Comparison of ENCODE assay signal across 11 mouse cellular contexts in the genomic region with DNA sequence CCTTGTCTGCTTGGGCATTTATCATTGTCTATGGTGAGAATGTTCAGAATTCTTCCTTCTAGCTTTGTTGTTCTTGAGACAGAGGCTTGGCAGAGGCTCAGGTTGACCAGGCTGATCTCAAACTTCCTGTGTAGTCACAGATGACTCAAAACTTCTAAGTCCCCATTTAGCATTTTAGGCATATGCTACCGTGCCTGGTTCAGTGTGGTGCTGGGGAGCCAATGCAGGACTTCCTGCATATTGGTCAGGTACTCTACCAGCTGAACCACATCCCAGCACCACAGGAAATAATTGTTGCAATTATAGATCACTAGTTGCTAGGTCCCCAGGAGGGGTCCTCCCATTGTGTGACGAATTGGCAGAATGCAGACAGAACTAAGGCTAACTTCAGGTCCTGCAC. TPM values are rescaled to one million over a fixed set of nuclear protein-coding genes. Genes with fewer than 3 reads are reported as not detected.
DNase-seq lines count a peak whose midpoint lies in the region; ATAC-seq and TF ChIP-seq lines count a peak whose summit lies in the region.
"Had no signal": no experiment of that assay in that cellular context is flagged by ENCODE, and none has a peak within 500 bp of the region (broad histone marks: within the 10 kb centered on the region; RNA-seq: fewer than 3 reads in every experiment).

No protein-coding gene starts in this region.

- H3K9ac ChIP-seq in midbrain, postnatal 0 days (replicated peaks; ENCODE audit: low read length, poor library complexity, severe bottlenecking) = no peak overlapping the region
- H3K9ac ChIP-seq: forebrain, embryonic 13.5 days; liver, embryonic 13.5 days had no signal

- no peak for TF ChIP-seq CTCF in kidney, adult 2 months (conservative IDR thresholded peaks at IDR 0.05; ENCODE audit: insufficient read depth, insufficient read length, low read depth, low read length)
- no peak for TF ChIP-seq CTCF in midbrain, postnatal 0 days (IDR thresholded peaks at IDR 0.05)

- H3K4me3 ChIP-seq in kidney, adult 2 months (ENCODE audit: insufficient read depth, low read depth, low read length) = no peak overlapping the region
- H3K4me3 ChIP-seq in midbrain, postnatal 0 days (ENCODE audit: low read depth, low read length) = no peak overlapping the region
- H3K4me3 ChIP-seq: forebrain, embryonic 13.5 days; liver, embryonic 13.5 days had no signal

- TF ChIP-seq POLR2A in kidney, adult 2 months (IDR thresholded peaks at IDR 0.05; ENCODE audit: low read depth, low read length) = no peak

- no peaks in the 10 kb centered on the region for H3K9me3 ChIP-seq in midbrain, postnatal 0 days (ENCODE audit: low read length)
- H3K9me3 ChIP-seq: forebrain, embryonic 13.5 days; liver, embryonic 13.5 days had no signal

- 68% methylated on average over 2 of the region's 2 CpGs for WGBS in kidney, adult 2 months
- 78% methylated on average over 2 of the region's 2 CpGs for WGBS in midbrain, postnatal 0 days

- ATAC-seq in inflammation-experienced regulatory T-cells, adult 6 months = peak; percentile 80
- ATAC-seq in midbrain, postnatal 0 days (ENCODE audit: low FRiP score) = no peak
- ATAC-seq: forebrain, embryonic 13.5 days; midbrain, embryonic 16.5 days had no signal

- no peaks in the 10 kb centered on the region for H3K27me3 ChIP-seq in kidney, adult 2 months (replicated peaks; ENCODE audit: control insufficient read depth, insufficient read depth, low read length)
- H3K27me3 ChIP-seq in midbrain, postnatal 0 days (ENCODE audit: insufficient read depth, low read length) = no peaks in the 10 kb centered on the region
- H3K27me3 ChIP-seq: forebrain, embryonic 13.5 days; liver, embryonic 13.5 days had no signal

- H3K4me2 ChIP-seq in midbrain, postnatal 0 days (ENCODE audit: low read depth, low read length, poor library complexity, severe bottlenecking) = no peak overlapping the region
- H3K4me2 ChIP-seq: forebrain, embryonic 13.5 days; liver, embryonic 13.5 days had no signal

- peak; percentile 60 for DNase-seq in kidney, adult 2 months
- no peak for DNase-seq in kidney, adult 8-10 months
- peak; percentile 56 for DNase-seq in 3134 (ENCODE audit: extremely low read depth, insufficient read length, low spot score)
- DNase-seq in CD4-positive helper T cell, adult 2 months (ENCODE audit: low read depth, low spot score) = peak; percentile 82
- DNase-seq in midbrain, postnatal 0 days (ENCODE audit: low spot score) = no peak
- no peak for DNase-seq in thymus, postnatal 14 days
- DNase-seq: liver, embryonic 13.5 days; right cerebral cortex, adult 18-20 months had no signal

- no peak overlapping the region for H3K27ac ChIP-seq in kidney, adult 2 months (ENCODE audit: insufficient read depth, low read depth, low read length)
- H3K27ac ChIP-seq in midbrain, postnatal 0 days (ENCODE audit: low read depth, low read length) = no peak overlapping the region
- H3K27ac ChIP-seq: forebrain, embryonic 13.5 days; liver, embryonic 13.5 days had no signal

- peaks cover 17% of the 10 kb centered on the region for H3K4me1 ChIP-seq in kidney, adult 2 months (ENCODE audit: control insufficient read depth, insufficient read depth, low read length)
- no peaks in the 10 kb centered on the region for H3K4me1 ChIP-seq in midbrain, postnatal 0 days (ENCODE audit: insufficient read depth, low read length)

- H3K36me3 ChIP-seq in kidney, adult 2 months (ENCODE audit: control insufficient read depth, insufficient read depth, low read length) = no peaks in the 10 kb centered on the region
- 0 out of 2 replicates have a peak, but pooled peaks cover 6% of the 10 kb centered on the region for H3K36me3 ChIP-seq in midbrain, postnatal 0 days (ENCODE audit: insufficient read depth, low read length)

RNA-seq across cellular contexts. Expression of gene Capzb, which starts 10.7 kb away (rescaled TPM):
- polyA plus RNA-seq in kidney, adult 2 months (2012; rRNA removed) = 102 and 134 TPM in 2 replicates
- polyA plus RNA-seq in inflammation-experienced regulatory T-cells, adult 6 months (2017; shearing (Covaris generic)) = 100 to 1,000 TPM; 536 to 831 (median 607) TPM
- total RNA-seq in midbrain, postnatal 0 days (2014; rRNA removed) = 84.0 and 108 TPM in 2 replicates
- 308 and 309 TPM in 2 replicates for polyA plus RNA-seq in midbrain, postnatal 0 days (2015; fragmentation: Nextera tagmentation; extraction: Ambion mirVana)

Comparison
In these comparisons a context has a peak if more than half of its experiments do, and no peak if none do; other contexts are left out.
1. DNase-seq: peak in kidney, adult 2 months (single experiment), 3134 (single experiment) and CD4-positive helper T cell, adult 2 months (single experiment); none in kidney, adult 8-10 months (0 of 2), midbrain, postnatal 0 days (single experiment) and thymus, postnatal 14 days (single experiment).